Mouse (Mus musculus) intestine, embryonic 14.5 days (tissue): Measurements from ENCODE around the gene Cse1l. TPM values are rescaled to one million over a fixed set of nuclear protein-coding genes. Genes with fewer than 3 reads are reported as not detected.

Experiments
- ATAC-seq: fragments of 200-750 bp; cut with Nextera tagmentation; replicated peaks from 2 replicates; pipeline ENCODE4 v1.8.0; 2017; ENCODE audit warnings: low read depth, moderate number of reproducible peaks, moderate TSS enrichment, moderate library complexity; ENCODE audit not compliant: low FRiP score, low TSS enrichment
- DNase-seq: peaks from one replicate; pipeline ENCODE4 v3.0.0-alpha.2; 2018; ENCODE audit warnings: low spot score
- H3K27ac ChIP-seq: fragments of 300-500 bp; sonication (generic); 2 replicates; pipeline ENCODE4 v1.5.1; 2014; ENCODE audit warnings: low read depth, mild to moderate bottlenecking, control low read depth
- H3K27me3 ChIP-seq: fragments of 300-500 bp; sonication (generic); replicated peaks from 2 replicates; pipeline ENCODE4 v1.6.1; 2014; ENCODE audit warnings: low read length, control low read depth; ENCODE audit not compliant: control insufficient read depth, insufficient read depth
- H3K36me3 ChIP-seq: fragments of 300-500 bp; sonication (generic); 2 replicates; pipeline ENCODE4 v1.6.1; 2014; ENCODE audit warnings: low read length, control low read depth; ENCODE audit not compliant: control insufficient read depth, insufficient read depth
- H3K4me1 ChIP-seq: fragments of 300-500 bp; sonication (generic); replicated peaks from 2 replicates; pipeline ENCODE4 v1.6.1; 2014; ENCODE audit warnings: low read length, control low read depth, mixed read lengths; ENCODE audit not compliant: control insufficient read depth, insufficient read depth
- H3K4me2 ChIP-seq: fragments of 300-500 bp; sonication (generic); 2 replicates; pipeline ENCODE4 v1.6.1; 2014; ENCODE audit warnings: low read length
- H3K4me3 ChIP-seq: fragments of 300-500 bp; sonication (generic); 2 replicates; pipeline ENCODE4 v1.5.1; 2014; ENCODE audit warnings: low read depth, low read length, control low read depth, mixed read lengths
- H3K9ac ChIP-seq: fragments of 300-500 bp; sonication (generic); 2 replicates; pipeline ENCODE4 v1.6.1; 2014; ENCODE audit warnings: mild to moderate bottlenecking, low read length
- H3K9me3 ChIP-seq: fragments of 300-500 bp; sonication (generic); 2 replicates; pipeline ENCODE4 v1.6.1; 2016; ENCODE audit warnings: low read length, control low read depth; ENCODE audit not compliant: control insufficient read depth
- WGBS: fragments of 180-500 bp; shearing (Covaris S2); extraction: QIAGEN DNeasy Blood & Tissue Kit; methylation state at CpG from one replicate; pipeline ENCODE4 v1.1.7; 2014; 5-methylcytosine and 5-hydroxymethylcytosine counted together
- polyA plus RNA-seq: library from polyadenylated mRNA; unstranded; fragments of >200 nt; fragmentation: Nextera tagmentation; extraction: Ambion mirVana; gene quantifications from 2 replicates; pipeline ENCODE4 v1.2.1, GENCODE M21; 2014

The Cse1l gene
- polyA plus RNA-seq, 1 experiment from 2014 or later, result 131 TPM

DNA sequence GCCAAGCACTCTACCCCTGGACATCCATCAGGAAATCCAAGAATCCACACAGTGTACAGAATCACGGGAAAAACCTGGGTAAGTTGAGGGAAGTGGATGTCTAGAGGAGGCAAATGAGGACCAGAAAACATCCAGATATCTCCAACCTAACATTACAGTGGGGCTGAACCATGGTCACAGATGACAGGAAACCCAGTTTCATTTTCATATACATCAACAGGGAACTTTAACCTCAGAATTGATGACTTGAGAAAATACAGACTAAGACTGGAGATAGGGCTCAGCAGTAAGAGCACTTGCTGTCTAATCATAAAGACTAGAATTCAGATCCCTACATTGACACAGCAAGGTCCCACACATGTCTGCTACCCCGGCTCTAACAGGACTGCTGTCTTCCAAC, 58.9 kb downstream of the Cse1l start:
- DNase-seq (no peak), ATAC-seq (no peak)
- H3K4me2 ChIP-seq, result no peak overlapping the region
- peaks cover 20% of the 10 kb centered on the region for H3K36me3 ChIP-seq
- no peaks in the 10 kb centered on the region for H3K4me1 ChIP-seq
- H3K9ac ChIP-seq, result no peak overlapping the region
- no peaks in the 10 kb centered on the region for H3K27me3 ChIP-seq
- no peak overlapping the region for H3K4me3 ChIP-seq
- WGBS, result 82% methylated on average over 2 of the region's 2 CpGs
- no peak overlapping the region for H3K27ac ChIP-seq
- no peaks in the 10 kb centered on the region for H3K9me3 ChIP-seq

DNA sequence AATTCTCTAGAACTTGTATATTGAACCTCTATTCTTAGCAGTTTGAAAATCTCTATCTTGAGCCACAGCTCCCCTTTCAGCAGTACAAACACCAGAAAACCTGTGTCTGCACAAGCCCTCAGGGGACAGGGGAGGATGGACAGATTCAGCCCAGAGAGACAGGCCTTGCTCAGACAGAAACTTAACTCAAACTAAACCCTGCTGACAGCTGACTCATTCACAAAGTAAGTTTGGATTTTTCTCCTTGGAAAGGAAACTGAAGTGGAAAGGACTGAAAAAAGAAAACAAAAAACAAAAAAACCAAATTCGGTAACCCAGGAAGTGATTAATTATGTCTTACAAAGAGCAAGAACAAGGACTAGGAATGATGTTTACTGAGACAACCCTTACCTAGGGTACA, 67.3 kb downstream of the Cse1l start:
- no peaks in the 10 kb centered on the region for H3K9me3 ChIP-seq
- H3K4me3 ChIP-seq, result no peak overlapping the region
- H3K27ac ChIP-seq, result no peak overlapping the region
- DNase-seq (no peak), ATAC-seq (no peak)
- H3K4me1 ChIP-seq, result no peaks in the 10 kb centered on the region
- no peak overlapping the region for H3K4me2 ChIP-seq
- H3K9ac ChIP-seq, result no peak overlapping the region
- H3K36me3 ChIP-seq, result no peaks in the 10 kb centered on the region
- H3K27me3 ChIP-seq, result no peaks in the 10 kb centered on the region
- 63% methylated on average over 1 of the region's 1 CpGs for WGBS

DNA sequence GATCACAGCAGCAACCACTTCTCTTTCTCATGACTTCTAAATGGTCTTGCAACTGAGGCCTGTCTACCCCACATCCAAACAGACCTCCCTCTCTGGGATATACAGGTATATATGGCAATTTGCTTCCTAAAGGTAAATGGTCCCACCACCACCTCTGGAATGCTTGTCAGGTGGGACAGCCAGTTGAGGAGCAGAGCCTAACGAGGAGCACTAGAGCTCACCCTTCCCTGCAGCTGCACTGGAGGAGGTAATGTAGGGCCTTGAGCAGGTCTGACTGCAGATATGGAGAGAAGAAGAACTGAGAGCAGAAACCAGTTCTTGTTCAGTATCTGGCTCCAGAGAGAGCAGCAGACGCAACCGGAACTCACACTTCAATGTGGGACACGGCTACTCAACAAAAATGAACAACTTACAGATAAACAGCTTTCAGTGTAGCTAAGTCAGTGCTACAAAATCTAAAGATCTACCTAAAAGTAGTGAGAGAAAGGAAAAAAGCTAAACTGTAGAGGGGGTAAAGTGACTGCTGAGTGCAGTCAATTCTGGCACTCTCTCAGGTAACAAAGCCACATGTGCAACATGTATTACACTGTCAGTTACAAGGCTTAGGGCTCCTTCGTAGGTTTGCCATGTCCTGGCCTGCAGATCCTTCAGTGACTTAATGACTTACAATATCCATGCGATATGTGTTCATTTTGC, 68.5 kb downstream of the Cse1l start:
- Histone ChIP-seq H3K27ac (no peak overlapping the region; the same call in 1 of the 2 replicates), H3K4me3 (no peak overlapping the region), H3K27me3 (no peaks in the 10 kb centered on the region), H3K9ac (no peak overlapping the region), H3K9me3 (no peaks in the 10 kb centered on the region), H3K4me1 (no peaks in the 10 kb centered on the region), H3K4me2 (no peak overlapping the region), H3K36me3 (no peaks in the 10 kb centered on the region)
- no peak for ATAC-seq
- WGBS, result 78% methylated on average over 6 of the region's 6 CpGs
- DNase-seq, result no peak

DNA sequence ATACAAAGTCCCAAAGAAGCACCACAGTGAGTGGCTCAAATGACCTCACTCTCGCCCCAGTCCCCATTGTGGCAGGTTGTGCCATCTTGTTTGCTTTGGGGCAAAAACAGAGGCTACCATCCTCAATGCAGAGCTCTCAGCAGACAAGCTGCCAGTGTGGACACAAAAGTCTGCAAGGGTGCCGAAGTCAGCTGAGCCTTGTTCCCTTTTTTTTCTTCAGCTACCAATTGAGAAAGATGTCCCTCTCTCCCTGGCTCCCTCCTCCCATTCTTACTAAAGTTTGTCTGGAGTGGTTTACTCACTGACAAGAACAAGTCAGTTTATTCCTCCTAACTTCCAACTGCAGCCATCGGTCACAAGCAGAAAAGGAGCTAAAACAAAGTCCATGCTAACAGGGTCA, 70.5 kb downstream of the Cse1l start:
- Histone ChIP-seq H3K4me3 (no peak overlapping the region), H3K36me3 (no peaks in the 10 kb centered on the region), H3K4me2 (no peak overlapping the region), H3K27ac (no peak overlapping the region), H3K4me1 (no peaks in the 10 kb centered on the region), H3K27me3 (no peaks in the 10 kb centered on the region), H3K9me3 (no peaks in the 10 kb centered on the region), H3K9ac (no peak overlapping the region)
- DNase-seq (no peak), ATAC-seq (no peak)
- WGBS, result 74% methylated on average over 3 of the region's 3 CpGs

DNA sequence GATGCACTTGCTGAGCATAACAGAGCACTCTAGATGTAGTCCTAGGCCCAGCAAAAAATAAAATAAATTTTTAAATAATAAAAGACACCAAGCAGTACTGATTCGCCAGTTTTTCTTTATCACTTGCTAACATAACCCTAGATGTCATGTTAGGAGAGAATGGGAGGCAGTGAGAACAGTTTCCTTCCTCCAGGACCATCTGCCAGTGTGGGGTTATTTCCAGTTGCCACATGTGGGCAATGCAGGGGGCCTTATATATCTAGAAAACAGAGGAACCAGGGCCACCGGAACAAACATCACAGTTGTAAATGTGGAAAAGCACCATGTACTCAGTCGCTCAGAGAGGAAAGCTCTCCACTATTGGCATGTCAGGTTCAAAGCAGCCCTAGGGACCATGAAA, 71.7 kb downstream of the Cse1l start:
- no peaks in the 10 kb centered on the region for H3K4me1 ChIP-seq
- WGBS, result 81% methylated on average over 3 of the region's 3 CpGs
- DNase-seq, result no peak
- ATAC-seq, result no peak
- no peaks in the 10 kb centered on the region for H3K36me3 ChIP-seq
- no peak overlapping the region for H3K27ac ChIP-seq
- no peak overlapping the region for H3K4me2 ChIP-seq
- H3K9ac ChIP-seq, result no peak overlapping the region
- no peak overlapping the region for H3K4me3 ChIP-seq
- H3K9me3 ChIP-seq, result no peaks in the 10 kb centered on the region
- H3K27me3 ChIP-seq, result no peaks in the 10 kb centered on the region

DNA sequence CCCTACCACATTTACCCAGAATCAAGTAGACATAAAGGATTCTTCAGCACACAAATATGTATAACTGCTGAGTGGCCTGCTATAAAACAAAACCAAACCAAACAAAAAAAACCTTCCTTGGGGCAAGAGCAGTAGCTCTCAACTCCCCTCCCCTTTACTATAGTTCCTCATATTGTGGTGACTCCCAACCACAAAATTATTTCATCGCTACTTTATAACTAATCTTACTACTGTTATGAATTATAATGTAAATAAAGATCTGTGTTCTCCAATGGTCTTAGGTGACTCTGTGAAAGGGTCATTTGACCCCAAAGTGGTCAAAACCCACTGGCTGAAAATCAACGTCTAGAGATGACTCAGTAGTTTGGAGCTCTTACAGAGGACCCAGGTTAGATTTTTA, 74.3 kb downstream of the Cse1l start:
- no peak overlapping the region for H3K9ac ChIP-seq
- DNase-seq (no peak), ATAC-seq (no peak)
- no peak overlapping the region for H3K27ac ChIP-seq
- H3K36me3 ChIP-seq, result no peaks in the 10 kb centered on the region
- no peak overlapping the region for H3K4me3 ChIP-seq
- no peaks in the 10 kb centered on the region for H3K9me3 ChIP-seq
- H3K27me3 ChIP-seq, result no peaks in the 10 kb centered on the region
- H3K4me1 ChIP-seq, result no peaks in the 10 kb centered on the region
- WGBS, result 71% methylated on average over 2 of the region's 2 CpGs
- no peak overlapping the region for H3K4me2 ChIP-seq

DNA sequence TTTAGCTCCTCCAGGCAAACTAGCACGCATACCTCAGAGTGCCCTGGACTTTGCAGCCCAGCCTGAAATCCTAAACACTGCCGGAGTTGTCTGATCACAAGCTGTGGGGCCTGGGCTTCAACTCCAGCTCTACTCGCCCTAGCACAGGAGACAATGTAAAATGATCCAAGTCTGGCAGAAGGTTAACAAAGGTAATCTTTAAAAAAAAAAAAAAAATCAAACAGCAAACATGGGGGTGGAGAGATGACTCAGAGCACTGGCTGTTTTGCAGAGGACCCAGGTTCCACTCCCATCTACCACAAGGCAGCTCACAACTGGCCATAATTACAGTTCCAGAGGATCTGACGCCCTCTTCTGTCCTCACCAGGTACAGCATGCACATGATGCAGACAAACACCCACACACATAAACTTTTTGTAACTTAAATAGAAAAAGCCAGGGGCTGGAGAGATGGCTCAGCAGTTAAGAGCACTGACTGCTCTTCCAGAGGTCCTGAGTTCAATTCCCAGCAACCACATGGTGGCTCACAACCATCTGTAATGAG, 77.6 kb downstream of the Cse1l start:
- ATAC-seq, result no peak
- Histone ChIP-seq H3K27me3 (no peaks in the 10 kb centered on the region), H3K27ac (no peak overlapping the region), H3K4me1 (no peaks in the 10 kb centered on the region), H3K36me3 (no peaks in the 10 kb centered on the region), H3K9ac (no peak overlapping the region), H3K4me2 (no peak overlapping the region), H3K9me3 (no peaks in the 10 kb centered on the region), H3K4me3 (no peak overlapping the region)
- DNase-seq, result no peak
- WGBS, result 76% methylated on average over 4 of the region's 4 CpGs

DNA sequence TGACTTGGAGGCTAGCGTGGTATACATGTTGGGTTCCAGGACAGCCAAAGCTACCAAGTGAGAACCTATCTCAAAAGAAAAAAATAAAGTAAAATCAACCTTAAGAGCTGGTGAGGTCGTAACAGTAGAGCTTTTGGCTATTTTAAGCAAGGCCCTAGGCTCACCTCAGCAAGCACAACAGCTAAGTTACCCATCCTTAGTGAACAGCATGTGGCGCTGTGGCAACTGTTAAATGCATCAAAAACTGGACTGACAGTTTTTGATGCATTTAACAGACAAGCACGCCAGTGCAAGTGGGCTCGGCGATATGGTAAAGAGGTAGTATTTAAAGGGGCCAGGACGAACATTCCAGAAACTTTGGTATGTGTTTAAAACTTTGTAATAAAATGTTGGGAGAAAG, 85.0 kb downstream of the Cse1l start:
- DNase-seq (no peak), ATAC-seq (no peak)
- H3K4me3 ChIP-seq, result no peak overlapping the region
- H3K4me1 ChIP-seq, result peaks cover 39% of the 10 kb centered on the region
- H3K9ac ChIP-seq, result no peak overlapping the region
- no peaks in the 10 kb centered on the region for H3K36me3 ChIP-seq
- WGBS, result 78% methylated on average over 7 of the region's 7 CpGs
- no peak overlapping the region for H3K4me2 ChIP-seq
- no peaks in the 10 kb centered on the region for H3K27me3 ChIP-seq
- H3K27ac ChIP-seq, result no peak overlapping the region
- no peaks in the 10 kb centered on the region for H3K9me3 ChIP-seq

DNA sequence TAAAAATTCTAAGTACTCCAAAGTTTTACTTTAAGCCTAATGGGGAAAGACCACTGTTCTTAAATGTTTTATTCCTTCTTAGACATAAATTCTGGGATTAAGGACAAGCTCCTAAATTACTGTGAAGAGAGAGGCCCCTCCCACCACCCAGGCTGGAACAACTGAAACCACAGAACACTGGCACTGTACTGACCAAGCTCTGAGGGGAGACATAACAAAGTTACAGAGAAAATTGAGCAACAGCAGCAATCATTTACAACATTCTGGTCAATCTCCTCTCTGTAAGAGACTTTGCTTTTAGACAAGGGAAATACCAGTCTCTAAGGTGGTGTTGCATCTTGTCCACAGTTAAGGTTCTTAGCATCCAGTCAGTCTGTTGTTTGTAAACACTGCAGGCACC, 86.1 kb downstream of the Cse1l start:
- DNase-seq (no peak), ATAC-seq (no peak)
- Histone ChIP-seq H3K4me2 (no peak overlapping the region), H3K27me3 (no peaks in the 10 kb centered on the region), H3K9me3 (no peaks in the 10 kb centered on the region), H3K9ac (no peak overlapping the region), H3K4me1 (peaks cover 39% of the 10 kb centered on the region), H3K36me3 (no peaks in the 10 kb centered on the region), H3K27ac (no peak overlapping the region), H3K4me3 (no peak overlapping the region)
